Mouse (Mus musculus): ENCODE results near the gene Ift140. TPM values are rescaled to one million over a fixed set of nuclear protein-coding genes. Genes with fewer than 3 reads are reported as not detected.
"Not testable (repeated sequence)": the region's sequence is repeated elsewhere in the genome, so short reads cannot be mapped to it uniquely, and the experiment has no call there.

The Ift140 gene
- polyA plus RNA-seq, 1 experiment from 2014 or later: 42.7 TPM

DNA sequence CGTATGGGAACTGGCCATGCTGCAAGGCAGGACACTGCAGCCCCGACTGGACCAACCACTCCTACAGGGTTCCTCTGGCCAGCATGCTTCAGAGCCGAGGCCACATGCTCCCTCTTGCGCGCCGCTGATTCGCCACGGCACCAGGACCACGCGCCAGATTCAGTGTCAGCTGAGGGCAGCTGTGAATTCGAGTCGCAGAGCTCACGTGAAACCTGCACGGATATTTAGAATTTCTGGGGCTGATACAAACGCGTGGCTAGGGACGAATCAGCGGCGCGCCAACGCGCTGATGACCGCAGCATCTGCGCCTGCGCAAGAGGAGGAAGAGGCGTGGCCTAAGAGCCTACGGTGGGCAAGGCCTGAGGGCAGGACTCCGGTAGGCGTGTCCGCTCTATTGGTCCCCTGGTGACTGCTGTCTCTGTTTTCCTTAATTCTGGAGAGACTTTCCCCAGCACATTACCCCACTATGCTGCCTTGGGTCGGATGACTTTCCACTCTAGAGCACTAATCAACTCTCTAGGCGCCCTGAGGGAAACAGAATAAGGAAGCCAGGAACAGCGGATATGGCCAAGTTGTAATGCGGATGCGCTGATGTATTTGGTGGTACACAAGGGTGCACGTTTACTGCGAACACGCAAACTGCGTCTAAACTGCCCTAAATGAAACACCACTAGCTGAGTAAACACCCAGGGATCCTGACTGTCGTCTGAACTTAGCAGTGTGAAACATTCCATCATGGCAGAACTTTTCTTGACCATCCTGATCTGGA, 100.0 kb downstream of the Ift140 start, which contains the start of gene Telo2:
Gene Telo2 (minus strand): TSS at position 304 of the 769 bp plus-strand sequence.
- Histone ChIP-seq H3K4me3 (ENCODE audit: low read depth, low read length) (peak within 1 kb of the TSS; percentile 57), H3K27me3 (ENCODE audit: insufficient read depth, low read length) (no peaks in the 10 kb centered on the region), H3K9ac (replicated peaks) (peak within 1 kb of the TSS; percentile 47), H3K36me3 (replicated peaks; ENCODE audit: insufficient read depth, low read length) (peaks cover 5% of the 10 kb centered on the region; the same call in 1 of the 2 replicates), H3K4me1 (ENCODE audit: insufficient read depth) (peaks cover 15% of the 10 kb centered on the region), H3K9me3 (ENCODE audit: low read length) (no peaks in the 10 kb centered on the region), H3K27ac (ENCODE audit: low read depth) (peak within 1 kb of the TSS; percentile 63), H3K4me2 (ENCODE audit: low read depth, low read length) (peak within 1 kb of the TSS; percentile 97)
- WGBS (ENCODE audit: insufficient replicate concordance): 5% methylated on average over 40 of the region's 40 CpGs
- TF ChIP-seq EP300 (IDR thresholded peaks at IDR 0.05; ENCODE audit: low read depth) (no peak), CTCF (IDR thresholded peaks at IDR 0.05; ENCODE audit: low read depth) (no peak)
- DNase-seq: peak; percentile 94
- peak; percentile 95 for ATAC-seq

DNA sequence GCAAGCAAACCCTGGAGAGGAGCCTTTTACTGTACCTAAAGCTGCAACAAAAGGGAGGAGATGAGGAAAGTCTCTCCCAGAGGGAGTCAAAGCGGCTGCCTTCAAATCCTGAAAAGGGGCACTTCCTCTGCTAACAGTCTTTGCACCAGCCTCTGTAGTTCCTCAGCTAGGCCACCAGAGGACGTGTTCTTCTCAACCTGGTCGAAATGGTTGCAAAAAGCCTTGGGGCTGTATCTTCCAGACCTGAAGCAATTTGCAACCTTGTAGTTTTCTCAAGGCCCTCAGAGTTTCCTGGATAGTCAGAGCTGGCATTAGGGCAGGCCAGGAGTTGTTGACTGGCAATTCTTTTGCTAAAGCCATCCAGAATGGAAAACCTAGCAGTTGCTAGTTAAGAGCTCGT, 101.4 kb downstream of the Ift140 start:
- Histone ChIP-seq H3K9ac (replicated peaks) (no peak overlapping the region), H3K36me3 (replicated peaks; ENCODE audit: insufficient read depth, low read length) (peaks cover 2% of the 10 kb centered on the region; the same call in 1 of the 2 replicates), H3K4me1 (ENCODE audit: insufficient read depth) (peaks cover 15% of the 10 kb centered on the region), H3K4me3 (ENCODE audit: low read depth, low read length) (no peak overlapping the region), H3K27ac (ENCODE audit: low read depth) (no peak overlapping the region), H3K4me2 (ENCODE audit: low read depth, low read length) (no peak overlapping the region), H3K9me3 (ENCODE audit: low read length) (no peaks in the 10 kb centered on the region), H3K27me3 (ENCODE audit: insufficient read depth, low read length) (no peaks in the 10 kb centered on the region)
- WGBS (ENCODE audit: insufficient replicate concordance): 35% methylated on average over 4 of the region's 4 CpGs
- no peak for TF ChIP-seq EP300 (IDR thresholded peaks at IDR 0.05; ENCODE audit: low read depth)
- TF ChIP-seq CTCF (IDR thresholded peaks at IDR 0.05; ENCODE audit: low read depth): peak; percentile 63
- ATAC-seq: no peak
- DNase-seq: no peak

DNA sequence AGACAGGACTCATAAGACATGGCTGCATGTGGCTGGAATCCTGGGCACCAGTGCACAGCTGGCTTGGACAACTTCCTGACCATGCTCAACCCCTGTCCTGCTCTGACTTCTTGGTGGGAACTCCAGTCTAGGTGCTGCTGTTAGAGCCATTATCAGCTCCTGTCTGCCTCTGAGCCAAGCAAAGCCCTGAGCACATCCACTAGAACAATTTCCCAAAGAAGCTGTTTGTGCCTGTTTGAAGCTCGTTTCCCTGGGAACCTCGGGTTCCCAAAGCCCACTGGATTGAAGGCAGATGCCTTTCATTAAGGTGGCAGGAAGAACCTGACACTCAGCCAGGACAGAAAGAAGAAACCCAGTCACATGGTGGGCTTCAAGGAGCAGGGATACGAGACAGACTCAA, 104.5 kb downstream of the Ift140 start, which contains the start of gene Ptx4:
Gene Ptx4 (plus strand): TSS at position 355 of the 400 bp plus-strand sequence.
- WGBS (ENCODE audit: insufficient replicate concordance): 32% methylated on average over 3 of the region's 3 CpGs

DNA sequence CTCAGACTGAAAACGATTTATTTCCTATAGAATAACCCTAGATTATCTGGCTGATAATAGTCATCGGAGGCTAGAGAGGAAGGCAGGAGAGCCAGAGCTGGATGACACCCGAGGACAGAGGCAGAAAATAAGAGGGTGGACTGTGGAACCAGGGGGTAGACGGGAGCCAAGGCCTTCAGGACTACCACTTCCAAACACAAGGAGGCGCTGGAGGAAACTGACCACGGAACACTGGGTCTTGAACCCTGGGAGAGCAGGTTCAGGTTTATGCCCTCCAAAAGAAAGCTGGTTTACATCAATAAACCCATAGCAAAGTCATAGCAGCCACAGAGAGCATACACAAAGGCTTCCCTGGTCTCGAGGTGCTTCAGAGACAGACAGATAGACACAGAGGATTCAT, 108.1 kb downstream of the Ift140 start:
- no peaks in the 10 kb centered on the region for H3K36me3 ChIP-seq (replicated peaks; ENCODE audit: insufficient read depth, low read length)
- no peak overlapping the region for H3K27ac ChIP-seq (ENCODE audit: low read depth)
- H3K4me3 ChIP-seq (ENCODE audit: low read depth, low read length): no peak overlapping the region
- ATAC-seq (no peak), DNase-seq (peak; percentile 44)
- peaks cover 14% of the 10 kb centered on the region for H3K4me1 ChIP-seq (ENCODE audit: insufficient read depth)
- H3K9me3 ChIP-seq (ENCODE audit: low read length): no peaks in the 10 kb centered on the region
- no peak overlapping the region for H3K9ac ChIP-seq (replicated peaks)
- no peak for TF ChIP-seq EP300 (IDR thresholded peaks at IDR 0.05; ENCODE audit: low read depth)
- peak; percentile 63 for TF ChIP-seq CTCF (IDR thresholded peaks at IDR 0.05; ENCODE audit: low read depth)
- WGBS (ENCODE audit: insufficient replicate concordance): 25% methylated on average over 7 of the region's 7 CpGs
- H3K4me2 ChIP-seq (ENCODE audit: low read depth, low read length): no peak overlapping the region
- H3K27me3 ChIP-seq (ENCODE audit: insufficient read depth, low read length): no peaks in the 10 kb centered on the region

More for the DNA sequence above, 104.5 kb downstream of the Ift140 start, which contains the start of gene Ptx4:
- DNase-seq: no peak
- no peak for TF ChIP-seq EP300 (IDR thresholded peaks at IDR 0.05; ENCODE audit: low read depth)
- Histone ChIP-seq H3K27ac (ENCODE audit: low read depth) (no peak within 1 kb of the TSS), H3K4me2 (ENCODE audit: low read depth, low read length) (no peak within 1 kb of the TSS), H3K36me3 (replicated peaks; ENCODE audit: insufficient read depth, low read length) (no peaks in the 10 kb centered on the region), H3K9ac (replicated peaks) (no peak within 1 kb of the TSS), H3K27me3 (ENCODE audit: insufficient read depth, low read length) (no peaks in the 10 kb centered on the region), H3K4me3 (ENCODE audit: low read depth, low read length) (no peak within 1 kb of the TSS), H3K4me1 (ENCODE audit: insufficient read depth) (peaks cover 6% of the 10 kb centered on the region), H3K9me3 (ENCODE audit: low read length) (no peaks in the 10 kb centered on the region)
- no peak for ATAC-seq

DNA sequence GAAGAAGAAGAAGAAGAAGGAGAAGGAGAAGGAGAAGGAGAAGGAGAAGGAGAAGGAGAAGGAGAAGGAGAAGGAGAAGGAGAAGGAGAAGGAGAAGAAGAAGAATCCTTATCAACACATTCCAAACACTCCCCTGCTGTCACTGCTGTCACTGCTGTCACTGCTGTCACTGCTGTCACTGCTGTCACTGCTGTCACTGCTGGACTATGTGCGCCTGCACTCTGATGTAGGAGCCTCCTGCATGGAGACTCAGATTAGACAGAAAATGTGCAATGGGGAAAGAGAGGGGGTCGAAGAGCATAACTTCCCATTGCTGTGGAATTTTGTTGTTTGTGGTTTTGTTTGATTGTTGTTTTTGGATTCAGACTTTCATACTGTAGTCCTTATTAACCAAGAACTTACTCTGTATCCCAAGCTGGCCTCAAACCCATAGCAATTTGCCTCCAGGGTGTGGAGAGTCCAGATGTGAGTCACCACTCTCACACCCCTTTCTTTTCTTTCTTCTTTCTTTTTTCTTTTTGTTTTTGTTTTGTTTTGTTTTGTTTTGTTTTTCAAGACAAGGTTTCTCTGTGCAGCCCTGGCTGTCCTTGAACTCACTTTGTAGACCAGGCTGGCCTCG, 109.7 kb downstream of the Ift140 start:
- H3K36me3 ChIP-seq (replicated peaks; ENCODE audit: insufficient read depth, low read length); H3K4me2 ChIP-seq (ENCODE audit: low read depth, low read length); H3K9me3 ChIP-seq (ENCODE audit: low read length); ATAC-seq; H3K4me3 ChIP-seq (ENCODE audit: low read depth, low read length); H3K27ac ChIP-seq (ENCODE audit: low read depth); H3K27me3 ChIP-seq (ENCODE audit: insufficient read depth, low read length); H3K9ac ChIP-seq (replicated peaks); DNase-seq: not testable (repeated sequence)
- H3K4me1 ChIP-seq (ENCODE audit: insufficient read depth): peaks cover 14% of the 10 kb centered on the region
- WGBS (ENCODE audit: insufficient replicate concordance): 62% methylated on average over 3 of the region's 3 CpGs

DNA sequence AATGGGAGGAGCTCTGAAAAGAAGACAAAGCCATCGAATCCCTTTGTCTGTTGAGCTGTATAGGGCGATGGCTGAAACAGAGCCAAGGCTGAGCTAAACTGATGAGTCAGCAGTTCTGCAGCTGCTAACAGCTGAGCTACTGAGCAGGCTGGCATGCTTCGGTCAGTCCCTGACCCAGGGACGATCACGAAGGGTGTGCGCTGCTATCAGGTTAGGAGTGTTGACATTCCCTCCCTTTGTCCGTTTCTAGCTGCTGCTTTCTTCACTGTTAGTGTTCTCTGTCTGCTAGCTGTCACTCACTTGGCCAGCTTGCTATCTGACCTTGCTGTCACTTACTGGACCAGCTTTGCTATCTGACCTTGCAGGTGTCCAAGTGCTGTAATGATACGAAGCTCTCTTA, 111.2 kb downstream of the Ift140 start:
- peak overlapping the region; percentile 43 for H3K4me2 ChIP-seq (ENCODE audit: low read depth, low read length)
- ATAC-seq: peak; percentile 82
- no peak overlapping the region for H3K4me3 ChIP-seq (ENCODE audit: low read depth, low read length)
- peak; percentile 55 for DNase-seq
- no peaks in the 10 kb centered on the region for H3K36me3 ChIP-seq (replicated peaks; ENCODE audit: insufficient read depth, low read length)
- TF ChIP-seq CTCF (IDR thresholded peaks at IDR 0.05; ENCODE audit: low read depth): no peak
- no peak; the same call in 1 of the 2 replicates for TF ChIP-seq EP300 (IDR thresholded peaks at IDR 0.05; ENCODE audit: low read depth)
- H3K9me3 ChIP-seq (ENCODE audit: low read length): no peaks in the 10 kb centered on the region
- peak overlapping the region; percentile 67 for H3K27ac ChIP-seq (ENCODE audit: low read depth)
- H3K27me3 ChIP-seq (ENCODE audit: insufficient read depth, low read length): no peaks in the 10 kb centered on the region
- peak overlapping the region; percentile 8; the same call in 1 of the 2 replicates for H3K9ac ChIP-seq (replicated peaks)
- 20% methylated on average over 8 of the region's 8 CpGs for WGBS (ENCODE audit: insufficient replicate concordance)
- H3K4me1 ChIP-seq (ENCODE audit: insufficient read depth): peaks cover 14% of the 10 kb centered on the region

Measured in liver, postnatal 0 days (tissue).